Mouse (Mus musculus) brain, embryonic 14.5 days (tissue): ENCODE measurements around the gene Add3.

Source experiments
- CTCF ChIP-seq: fragments of 200-500 bp; IDR thresholded peaks from 2 replicates; pipeline ENCODE4 v1.5.1; 2012; ENCODE audit warnings: inconsistent platforms, mild to moderate bottlenecking, moderate library complexity, borderline replicate concordance; ENCODE audit not compliant: insufficient read depth, insufficient read length; ENCODE audit errors: extremely low read depth
- POLR2A ChIP-seq: fragments of 200-500 bp; IDR thresholded peaks from 2 replicates; pipeline ENCODE4 v1.6.1; 2012; ENCODE audit warnings: mild to moderate bottlenecking, inconsistent platforms, borderline replicate concordance; ENCODE audit not compliant: poor library complexity, insufficient read depth, insufficient read length, severe bottlenecking; ENCODE audit errors: extremely low read depth

DNA sequence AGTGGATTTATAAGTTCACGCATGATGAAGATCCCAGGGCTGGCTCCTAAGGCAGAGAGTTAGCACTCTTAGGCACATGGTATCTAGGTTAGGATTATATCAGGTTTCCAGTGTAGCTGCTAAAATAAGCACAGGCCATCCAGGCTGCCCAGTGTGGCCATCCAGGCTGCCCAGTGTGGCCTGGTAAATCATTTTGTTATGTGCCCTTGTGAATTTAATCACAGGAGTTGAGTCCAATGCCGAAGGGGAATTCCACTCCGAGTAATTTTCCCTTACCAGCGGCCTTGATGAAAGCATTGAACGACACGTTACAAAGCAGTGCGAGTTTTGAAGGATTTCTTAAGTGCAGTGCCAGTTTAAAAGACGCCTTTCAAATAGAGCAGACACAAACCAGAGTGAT, 77.6 kb downstream of the Add3 start:
- no peak for TF ChIP-seq CTCF
- TF ChIP-seq POLR2A = no peak
